Mouse (Mus musculus) myocyte (in vitro differentiated cells): ENCODE data around the gene Dnajb12.

ENCODE experiments used
- CEBPB ChIP-seq: IDR thresholded peaks from 2 replicates; pipeline ENCODE4 v1.6.1; 2011; ENCODE audit warnings: mild to moderate bottlenecking, moderate library complexity; ENCODE audit not compliant: poor library complexity, insufficient read depth, severe bottlenecking
- E2F4 ChIP-seq: IDR thresholded peaks from one replicate; pipeline ENCODE4 v1.6.1; 2011; ENCODE audit warnings: mild to moderate bottlenecking, control low read depth, moderate library complexity; ENCODE audit not compliant: insufficient read depth
- MAX ChIP-seq: IDR thresholded peaks from one replicate; pipeline ENCODE4 v1.6.1; 2011; ENCODE audit warnings: low read depth, mild to moderate bottlenecking, control low read depth
- MYOD1 ChIP-seq, 3 experiments: IDR thresholded peaks; one replicate each; pipeline ENCODE4 v1.6.1; 2011; ENCODE audit warnings: control low read depth in 2 of 3, low read depth in 2 of 3, mild to moderate bottlenecking in 2 of 3, moderate library complexity in 1 of 3; ENCODE audit not compliant: insufficient read length in 2 of 3, control insufficient read depth in 1 of 3
- MYOG ChIP-seq, 3 experiments: IDR thresholded peaks; one replicate each; pipeline ENCODE4 v1.6.1; 2011; ENCODE audit warnings: control low read depth in 2 of 3, low read depth in 2 of 3, mild to moderate bottlenecking in 2 of 3; ENCODE audit not compliant: insufficient read length in 2 of 3, control insufficient read depth in 1 of 3, insufficient read depth in 1 of 3
- POLR2A ChIP-seq: IDR thresholded peaks from one replicate; pipeline ENCODE4 v1.6.1; 2011; ENCODE audit warnings: low read depth, mild to moderate bottlenecking, control low read depth, moderate library complexity; ENCODE audit not compliant: insufficient read length
- POLR2AphosphoS2 ChIP-seq: IDR thresholded peaks from one replicate; pipeline ENCODE4 v1.6.1; 2011; ENCODE audit warnings: low read depth, control low read depth; ENCODE audit not compliant: insufficient read length
- REST ChIP-seq: IDR thresholded peaks from one replicate; pipeline ENCODE4 v1.6.1; 2011; ENCODE audit warnings: mild to moderate bottlenecking, control low read depth, moderate library complexity; ENCODE audit not compliant: insufficient read depth, insufficient read length
- SRF ChIP-seq: IDR thresholded peaks from one replicate; pipeline ENCODE4 v1.6.1; 2011; ENCODE audit warnings: low read depth; ENCODE audit not compliant: control insufficient read depth, insufficient read length
- TCF12 ChIP-seq: IDR thresholded peaks from one replicate; pipeline ENCODE4 v1.6.1; 2011; ENCODE audit warnings: mild to moderate bottlenecking, control low read depth; ENCODE audit not compliant: poor library complexity, insufficient read depth, severe bottlenecking
- TCF3 ChIP-seq: IDR thresholded peaks from one replicate; pipeline ENCODE4 v1.6.1; 2011; ENCODE audit warnings: low read depth, control low read depth; ENCODE audit not compliant: insufficient read length
- USF1 ChIP-seq: IDR thresholded peaks from one replicate; pipeline ENCODE4 v1.6.1; 2011; ENCODE audit warnings: low read depth, mild to moderate bottlenecking, control low read depth, moderate library complexity

- no peak for TF ChIP-seq TCF12
- no peak for TF ChIP-seq MAX
- TF ChIP-seq POLR2A = no peak
- no peak for TF ChIP-seq CEBPB
- TF ChIP-seq MYOG (IDR thresholded peaks at IDR 0.05; ENCODE audit: control insufficient read depth in 1 of 3, insufficient read depth in 1 of 3, insufficient read length in 2 of 3, low read depth in 2 of 3) = no peak
- no peak for TF ChIP-seq POLR2AphosphoS2
- TF ChIP-seq SRF = no peak
- no peak for TF ChIP-seq USF1
- no peak for TF ChIP-seq E2F4
- TF ChIP-seq MYOD1 (IDR thresholded peaks at IDR 0.05; ENCODE audit: control insufficient read depth in 1 of 3, insufficient read length in 2 of 3, low read depth in 2 of 3) = no peak
- no peak for TF ChIP-seq REST
- TF ChIP-seq TCF3 = no peak
Measured at GRCm38 (mm10) chr10:59896211-59896610, 16.9 kb downstream of the Dnajb12 start.
